Mouse (Mus musculus) small intestine, adult 2 months (tissue): Measurements from ENCODE around the gene Dag1.

Source experiments
- CTCF ChIP-seq: fragments of 200-500 bp; IDR thresholded peaks from 2 replicates; pipeline ENCODE4 v1.5.1; 2012; ENCODE audit warnings: low read depth, mild to moderate bottlenecking, control low read depth, inconsistent platforms, low read length, moderate library complexity, mixed read lengths; ENCODE audit not compliant: insufficient replicate concordance, insufficient read length; ENCODE audit errors: extremely low read depth
- POLR2A ChIP-seq: fragments of 200-500 bp; IDR thresholded peaks from 2 replicates; pipeline ENCODE4 v1.6.1; 2012; ENCODE audit warnings: low read depth, mild to moderate bottlenecking, control low read depth, inconsistent platforms, low read length, moderate library complexity

GRCm38 (mm10) chr9:108172777-108173350 lies 90.9 kb downstream of the Dag1 start:
- TF ChIP-seq CTCF (no peak), POLR2A (no peak)
